Mouse (Mus musculus) skeletal muscle tissue, postnatal 0 days (tissue): Measurements from ENCODE around the gene Tldc2. TPM values are rescaled to one million over a fixed set of nuclear protein-coding genes. Genes with fewer than 3 reads are reported as not detected.

Source experiments
- polyA plus RNA-seq: library from polyadenylated mRNA; unstranded; fragments of >200 nt; fragmentation: Nextera tagmentation; extraction: Ambion mirVana; gene quantifications from 2 replicates; pipeline ENCODE4 v1.2.1, GENCODE M21; 2015

Gene Tldc2
- polyA plus RNA-seq = not detected in 2 replicates

DNA sequence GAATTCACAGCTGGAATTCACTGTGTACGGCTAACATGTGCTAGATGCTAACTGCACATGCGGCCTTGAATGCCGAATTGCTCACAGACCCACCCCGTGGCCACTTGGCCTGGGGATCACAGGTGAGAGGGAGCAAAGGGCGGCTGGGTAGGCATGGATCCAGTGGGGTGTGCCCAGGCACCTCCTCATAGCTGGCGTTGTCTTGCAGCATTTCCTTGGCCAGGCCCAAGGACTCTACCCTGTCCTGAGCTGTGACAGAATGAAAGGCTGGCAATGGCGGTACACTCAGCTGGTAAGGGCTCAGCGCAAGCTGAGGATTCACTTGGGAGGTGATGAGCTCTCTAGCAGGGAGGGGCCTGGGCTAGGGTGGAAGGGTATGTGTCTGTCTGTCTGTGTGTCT is at the start of gene Tldc2:
Gene Tldc2 (plus strand): TSS at position 260 of the 400 bp plus-strand sequence.

GRCm38 (mm10) chr2:157078793-157079700 is 7.8 kb upstream of the Tldc2 start, which contains the start of gene Soga1:
Gene Soga1, minus strand, starts transcription at chr2:157079254.

GRCm38 (mm10) chr2:157135014-157135413 is 48.2 kb downstream of the Tldc2 start, which contains the start of gene Samhd1:
Gene Samhd1, minus strand, starts transcription at chr2:157135265.

Other genes with a start within 250 kb of the Tldc2 start
- 10.4 and 11.8 TPM in 2 replicates for gene Tgif2, start 247.0 kb upstream of the Tldc2 start, polyA plus RNA-seq
- gene 4930518I15Rik, start 229.1 kb upstream of the Tldc2 start, polyA plus RNA-seq = 2.2 and 3.2 TPM in 2 replicates
- 117 and 139 TPM in 2 replicates for gene Rab5if, start 223.9 kb upstream of the Tldc2 start, polyA plus RNA-seq
- gene Sla2, start 199.9 kb upstream of the Tldc2 start, polyA plus RNA-seq = 0.10 and 0.18 TPM in 2 replicates
- 18.3 and 19.1 TPM in 2 replicates for gene Ndrg3, start 95.0 kb upstream of the Tldc2 start, polyA plus RNA-seq
- 8.6 and 10.2 TPM in 2 replicates for gene Dsn1, start 79.9 kb upstream of the Tldc2 start, polyA plus RNA-seq
- 1.5 and 1.6 TPM in 2 replicates for gene Soga1, start 7.8 kb upstream of the Tldc2 start, polyA plus RNA-seq
- gene Samhd1, start 48.2 kb downstream of the Tldc2 start, polyA plus RNA-seq = 15.1 and 19.4 TPM in 2 replicates
- gene Rbl1, start 117.5 kb downstream of the Tldc2 start, polyA plus RNA-seq = 5.4 and 6.5 TPM in 2 replicates
- 90.1 and 108 TPM in 2 replicates for gene Rpn2, start 192.0 kb downstream of the Tldc2 start, polyA plus RNA-seq
- gene Mroh8, start 192.5 kb downstream of the Tldc2 start, polyA plus RNA-seq = 0.13 and 0.22 TPM in 2 replicates